Mouse (Mus musculus) heart, adult 2 months (tissue): ENCODE data around the gene Bmpr1a.

ENCODE experiments used
- CTCF ChIP-seq: fragments of 200-600 bp; IDR thresholded peaks from 2 replicates; pipeline ENCODE4 v1.8.1; 2022; ENCODE audit warnings: antibody characterized with exemption, mild to moderate bottlenecking, moderate library complexity
- POLR2A ChIP-seq: fragments of 200-500 bp; IDR thresholded peaks from 2 replicates; pipeline ENCODE4 v1.6.1; 2011; ENCODE audit warnings: mild to moderate bottlenecking, low read depth, low read length, control low read depth; ENCODE audit not compliant: insufficient read depth

GRCm38 (mm10) chr14:34451872-34452271 lies 51.3 kb downstream of the Bmpr1a start:
- TF ChIP-seq CTCF (no peak), POLR2A (no peak)
